Mouse (Mus musculus): ENCODE data around the gene Pcdh15.

GRCm38 (mm10) chr10:73823214-73823613 is 724.1 kb downstream of the Pcdh15 start:
- TF ChIP-seq CTCF (IDR thresholded peaks at IDR 0.05; ENCODE audit: borderline replicate concordance, insufficient read depth, low read length) (no peak), POLR2A (IDR thresholded peaks at IDR 0.05; ENCODE audit: low read depth, low read length) (no peak)
